Mouse (Mus musculus) T-helper 17 cell (primary cell): Measurements from ENCODE around the gene Snx5.

Source experiments
- in situ Hi-C, 2 experiments: fragments of 300-600 bp; cut with MboI, MseI; formaldehyde crosslinking; loops; 1 replicate in 1 of 2; 2 replicates in 1 of 2; pipeline ENCODE4 v1.15.1; 2025; ENCODE audit warnings: high pct_unique_total_duplicates in 2 of 2

Gene Snx5

GRCm38 (mm10) chr2:144233534-144233933 is 37.2 kb downstream of the Snx5 start:
- in situ Hi-C loops = loop anchor here in 1 of 2 experiments (5.0 to 10.0 kb wide), 2 partner anchors 231 to 1109 kb away; no protein-coding TSS in a partner anchor

- in situ Hi-C loops = loop anchor here in 1 of 2 experiments (5.0 to 10.0 kb wide), 2 partner anchors 229 to 1106 kb away; no protein-coding TSS in a partner anchor
Observed at GRCm38 (mm10) chr2:144231115-144231514, 39.6 kb downstream of the Snx5 start.

- in situ Hi-C loops = loop anchor here in 1 of 2 experiments (5.0 to 10.0 kb wide), 2 partner anchors 228 to 1106 kb away; no protein-coding TSS in a partner anchor
Observed at GRCm38 (mm10) chr2:144230498-144230897, 40.2 kb downstream of the Snx5 start.

DNA sequence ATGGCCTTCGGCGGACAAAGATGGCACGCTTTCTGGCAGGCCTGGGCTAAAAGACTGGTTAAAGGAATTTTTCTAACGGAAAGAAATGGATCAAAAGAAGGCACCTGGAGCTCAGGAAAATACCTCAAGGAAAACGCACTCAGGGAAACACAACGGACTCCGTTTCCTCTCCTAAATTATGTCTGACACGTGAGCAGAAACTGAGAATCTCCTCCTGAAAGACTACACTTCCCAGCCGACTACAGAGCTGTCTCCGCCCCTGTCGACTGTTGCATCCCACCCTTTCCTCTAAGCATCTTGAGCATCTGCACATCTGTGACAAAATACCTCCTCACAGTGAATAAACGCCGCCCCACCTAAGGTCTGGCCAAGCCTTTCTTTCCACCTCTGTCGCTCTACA is 41.1 kb downstream of the Snx5 start:
- in situ Hi-C loops = loop anchor here in 1 of 2 experiments (5.0 to 10.0 kb wide), 3 partner anchors 227 to 1105 kb away; no protein-coding TSS in a partner anchor

GRCm38 (mm10) chr2:144228521-144229346 is 42.0 kb downstream of the Snx5 start:
- in situ Hi-C loops = loop anchor here in 1 of 2 experiments (10.0 kb wide), 1 partner anchor 394 kb away; no protein-coding TSS in a partner anchor

GRCm38 (mm10) chr2:144226906-144227586 is 43.7 kb downstream of the Snx5 start:
- in situ Hi-C loops = loop anchor here in 1 of 2 experiments (10.0 kb wide), 1 partner anchor 392 kb away; no protein-coding TSS in a partner anchor

DNA sequence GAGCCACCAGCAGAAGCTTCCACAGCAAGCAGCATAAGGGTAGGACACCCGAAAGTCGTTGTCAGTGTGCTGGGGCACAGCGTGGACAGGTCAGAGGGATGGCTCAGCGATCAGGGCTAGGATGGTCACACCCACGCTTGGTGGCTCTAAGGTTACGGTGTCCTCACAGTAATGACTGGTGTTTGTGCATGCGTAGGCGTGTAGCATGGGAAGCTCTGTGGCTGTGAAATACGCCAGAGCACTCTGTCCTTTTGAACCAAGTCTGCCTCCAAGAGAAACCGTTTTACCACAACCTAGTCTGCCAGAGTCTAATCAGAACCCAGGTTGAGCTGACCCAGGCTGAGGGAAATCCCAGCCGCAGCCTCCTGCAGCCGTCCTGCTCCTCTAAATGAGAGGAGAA is 46.4 kb downstream of the Snx5 start:
- in situ Hi-C loops = loop anchor here in 1 of 2 experiments (10.0 kb wide), 1 partner anchor 390 kb away; no protein-coding TSS in a partner anchor

DNA sequence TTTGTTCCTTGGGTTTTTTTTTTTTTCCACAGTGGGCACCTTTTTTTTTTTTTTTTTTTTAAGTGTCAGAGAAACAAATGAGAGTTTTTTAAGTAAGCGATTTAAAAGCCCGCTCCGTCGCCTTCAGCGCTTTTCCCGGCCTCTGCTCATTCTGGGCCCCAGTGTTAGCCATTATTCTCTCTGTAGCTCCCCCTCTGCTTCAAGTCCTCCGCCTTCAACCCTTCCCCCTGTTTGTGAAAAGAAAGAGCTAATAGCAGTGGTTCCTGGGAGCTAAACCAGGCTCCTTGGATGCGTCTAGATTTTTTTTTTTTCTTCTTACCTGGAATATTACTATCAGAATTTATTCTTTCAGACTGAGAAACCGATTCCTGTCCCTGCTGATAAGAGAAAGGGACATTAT is 55.1 kb downstream of the Snx5 start:
- in situ Hi-C loops = loop anchor here in 1 of 2 experiments (5.0 kb wide), 1 partner anchor 53 kb away; no protein-coding TSS in a partner anchor

DNA sequence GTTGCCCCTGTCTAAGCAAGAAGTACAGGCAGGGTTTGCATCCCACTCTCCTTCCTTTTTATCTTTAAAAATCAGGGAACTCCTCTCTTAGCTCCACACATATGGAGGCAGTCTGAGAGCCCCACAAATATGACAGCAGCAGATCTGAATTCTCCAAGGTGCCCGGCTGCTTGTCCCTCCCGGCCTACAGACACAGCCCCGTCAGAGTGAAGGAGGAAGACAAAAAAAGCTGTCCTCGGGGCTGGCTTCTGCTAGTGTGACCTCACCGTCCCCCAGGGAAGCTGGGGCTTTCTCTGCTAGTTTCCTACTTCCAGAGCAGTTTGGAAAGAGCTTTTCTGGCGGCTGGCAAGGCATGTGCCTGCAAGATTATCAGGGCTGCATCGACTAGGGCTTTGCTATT is 55.5 kb downstream of the Snx5 start:
- in situ Hi-C loops = loop anchor here in 1 of 2 experiments (5.0 kb wide), 1 partner anchor 53 kb away; no protein-coding TSS in a partner anchor

DNA sequence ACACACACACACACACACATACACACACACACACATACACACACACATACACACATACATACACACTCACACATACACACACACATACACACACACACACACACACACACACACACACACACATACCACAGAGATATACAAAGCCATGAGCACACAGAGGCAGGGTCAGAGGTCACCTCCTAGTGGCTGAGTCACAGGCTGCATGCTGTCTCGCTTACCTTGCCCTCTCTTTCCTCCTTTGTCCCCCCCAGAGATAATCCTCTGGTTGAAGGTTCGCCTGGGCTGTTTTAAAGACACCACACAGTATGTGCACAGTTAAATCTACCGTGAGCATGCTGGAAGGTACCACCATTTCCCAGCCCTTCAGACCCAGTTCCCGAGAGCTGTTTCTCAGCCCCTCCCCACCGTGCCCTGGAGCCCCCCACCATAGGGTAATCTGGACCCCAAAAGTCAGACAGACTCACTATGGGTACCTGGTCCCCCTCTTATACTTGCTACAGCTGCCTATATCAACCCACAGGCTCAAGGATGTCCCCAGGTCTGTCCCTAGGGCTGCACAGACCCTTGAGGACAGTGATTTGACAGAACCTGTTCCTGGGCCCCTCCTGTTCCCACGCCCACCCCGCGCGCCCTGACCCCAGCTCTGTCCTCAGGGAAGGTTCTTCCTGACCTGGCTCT is 56.1 kb downstream of the Snx5 start:
- in situ Hi-C loops = loop anchor here in 1 of 2 experiments (5.0 kb wide), 1 partner anchor 52 kb away; no protein-coding TSS in a partner anchor

GRCm38 (mm10) chr2:144213803-144214202 is 56.9 kb downstream of the Snx5 start:
- in situ Hi-C loops = no loop called here

DNA sequence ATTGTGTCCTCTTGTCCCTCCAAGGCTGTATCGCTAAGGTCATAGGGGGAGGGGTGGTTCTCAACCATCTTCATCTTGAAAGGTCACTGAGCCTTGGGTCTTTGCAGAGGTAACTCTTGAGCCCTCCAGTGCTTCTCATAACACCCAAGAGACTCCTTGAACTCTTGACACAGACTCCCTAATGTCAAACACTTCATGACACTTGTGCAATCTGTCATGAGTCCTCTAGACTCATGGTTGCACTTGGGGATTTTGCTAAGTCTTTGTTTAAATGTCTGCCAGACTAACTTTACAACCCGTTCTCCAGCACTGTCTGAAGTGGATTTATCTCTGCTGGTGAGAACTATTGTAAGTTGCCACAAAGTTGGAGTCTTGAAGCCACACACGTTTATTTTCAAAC is 61.3 kb downstream of the Snx5 start:
- in situ Hi-C loops = loop anchor here in 1 of 2 experiments (5.0 to 10.0 kb wide), 2 partner anchors 197 to 375 kb away; partner anchors contain the start of gene Rrbp1

GRCm38 (mm10) chr2:144207365-144207764 is 63.3 kb downstream of the Snx5 start:
- in situ Hi-C loops = loop anchor here in 1 of 2 experiments (5.0 to 10.0 kb wide), 2 partner anchors 195 to 373 kb away; partner anchors contain the start of gene Rrbp1

DNA sequence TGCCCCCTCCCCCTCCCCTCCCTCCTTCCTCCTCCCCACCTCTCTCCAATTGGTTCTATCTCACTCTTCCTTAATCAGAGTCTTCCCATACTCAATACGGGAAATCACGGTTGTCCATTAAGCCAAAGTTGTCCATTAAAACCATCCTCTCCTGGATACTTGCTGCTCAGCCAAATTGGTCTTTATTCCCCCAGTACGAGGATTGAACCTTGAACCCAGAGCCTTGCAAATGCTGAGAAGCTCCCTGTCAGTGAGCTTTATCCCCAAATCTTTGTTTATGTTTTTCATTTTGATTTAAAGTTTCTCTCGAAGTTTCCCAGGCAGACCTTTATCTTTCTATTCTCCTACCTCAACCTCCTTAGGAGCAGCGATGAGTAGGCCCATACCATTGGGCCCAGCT is 67.7 kb downstream of the Snx5 start:
- in situ Hi-C loops = loop anchor here in 1 of 2 experiments (10.0 kb wide), 1 partner anchor 368 kb away; no protein-coding TSS in a partner anchor

DNA sequence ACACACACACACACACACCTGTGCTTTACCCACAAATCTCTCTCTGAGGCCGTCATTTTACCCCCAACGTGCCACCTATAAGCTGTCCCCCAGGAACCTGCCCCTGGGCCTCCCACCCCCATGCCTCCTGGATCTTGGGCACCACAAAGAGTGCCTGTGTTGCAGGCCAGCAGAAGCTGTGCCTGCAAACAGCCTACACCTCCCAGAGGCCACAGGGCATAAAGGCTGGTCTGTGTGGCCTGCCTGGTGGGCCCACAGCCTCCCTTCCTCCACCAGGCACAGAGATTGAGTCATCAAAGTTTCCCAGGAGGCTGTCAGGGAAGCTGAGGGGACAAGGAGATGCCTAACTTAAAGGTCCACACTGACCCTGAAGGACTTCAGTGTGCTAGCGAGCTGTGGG is 68.1 kb downstream of the Snx5 start:
- in situ Hi-C loops = loop anchor here in 1 of 2 experiments (10.0 kb wide), 1 partner anchor 368 kb away; no protein-coding TSS in a partner anchor

DNA sequence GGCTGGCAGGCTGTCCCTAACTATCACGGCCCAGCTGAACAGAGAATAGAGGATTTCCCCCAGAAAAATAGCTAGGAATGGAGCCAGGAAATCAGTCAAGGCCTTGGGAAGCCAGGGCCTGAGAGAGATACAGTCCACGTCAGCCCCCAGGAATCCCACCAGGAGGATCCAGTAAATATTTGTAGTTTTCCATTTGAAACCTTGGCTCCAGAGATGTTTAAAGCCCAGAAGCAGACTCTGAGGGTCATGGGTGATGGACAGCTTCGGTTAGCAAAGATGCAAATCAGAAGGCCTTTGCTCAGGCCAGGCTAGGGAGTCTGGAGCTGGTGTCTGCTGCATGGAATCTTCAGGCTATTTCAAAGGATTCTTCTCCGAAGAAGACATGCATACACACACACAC is 68.6 kb downstream of the Snx5 start:
- in situ Hi-C loops = loop anchor here in 1 of 2 experiments (10.0 kb wide), 1 partner anchor 367 kb away; no protein-coding TSS in a partner anchor
